Mouse (Mus musculus) heart, embryonic 13.5 days (tissue): Measurements from ENCODE around the gene Kcnmb4. TPM values are rescaled to one million over a fixed set of nuclear protein-coding genes. Genes with fewer than 3 reads are reported as not detected.

Source experiments
- ATAC-seq: fragments of 200-750 bp; cut with Nextera tagmentation; 2 replicates; pipeline ENCODE4 v1.8.0; 2017; ENCODE audit warnings: moderate TSS enrichment; ENCODE audit not compliant: insufficient number of reproducible peaks, low FRiP score, low TSS enrichment; ENCODE audit errors: extremely low read depth
- H3K27ac ChIP-seq: fragments of 300-500 bp; sonication (generic); replicated peaks from 2 replicates; pipeline ENCODE4 v1.5.1; 2015; ENCODE audit warnings: moderate library complexity, mild to moderate bottlenecking, inconsistent platforms
- H3K27me3 ChIP-seq: fragments of 300-500 bp; sonication (generic); replicated peaks from 2 replicates; pipeline ENCODE4 v1.6.1; 2015; ENCODE audit warnings: mild to moderate bottlenecking, inconsistent platforms
- H3K36me3 ChIP-seq: fragments of 300-500 bp; sonication (generic); 2 replicates; pipeline ENCODE4 v1.6.1; 2015; ENCODE audit warnings: mild to moderate bottlenecking, inconsistent platforms
- H3K4me1 ChIP-seq: fragments of 300-500 bp; sonication (generic); 2 replicates; pipeline ENCODE4 v1.6.1; 2015; ENCODE audit warnings: inconsistent platforms
- H3K4me2 ChIP-seq: fragments of 300-500 bp; sonication (generic); 2 replicates; pipeline ENCODE4 v1.6.1; 2015; ENCODE audit warnings: inconsistent platforms, mild to moderate bottlenecking, moderate library complexity
- H3K4me3 ChIP-seq: fragments of 300-500 bp; sonication (generic); 2 replicates; pipeline ENCODE4 v1.5.1; 2015; ENCODE audit warnings: moderate library complexity, mild to moderate bottlenecking, inconsistent platforms
- H3K9ac ChIP-seq: fragments of 300-500 bp; sonication (generic); 2 replicates; pipeline ENCODE4 v1.6.1; 2015; ENCODE audit warnings: inconsistent platforms, mild to moderate bottlenecking, moderate library complexity
- H3K9me3 ChIP-seq: fragments of 300-500 bp; sonication (generic); 2 replicates; pipeline ENCODE4 v1.6.1; 2016; ENCODE audit warnings: inconsistent platforms
- WGBS: fragments of 180-500 bp; shearing (Covaris S2); methylation state at CpG from one replicate; pipeline ENCODE4 v1.1.7; 2015; ENCODE audit warnings: mixed read lengths; 5-methylcytosine and 5-hydroxymethylcytosine counted together
- polyA plus RNA-seq: library from polyadenylated mRNA; unstranded; fragments of >200 nt; fragmentation: Nextera tagmentation; extraction: Ambion mirVana; gene quantifications from 2 replicates; pipeline ENCODE4 v1.2.1, GENCODE M21; 2015

Kcnmb4 gene
- polyA plus RNA-seq, 1 experiment from 2014 or later: 3.9 TPM

DNA sequence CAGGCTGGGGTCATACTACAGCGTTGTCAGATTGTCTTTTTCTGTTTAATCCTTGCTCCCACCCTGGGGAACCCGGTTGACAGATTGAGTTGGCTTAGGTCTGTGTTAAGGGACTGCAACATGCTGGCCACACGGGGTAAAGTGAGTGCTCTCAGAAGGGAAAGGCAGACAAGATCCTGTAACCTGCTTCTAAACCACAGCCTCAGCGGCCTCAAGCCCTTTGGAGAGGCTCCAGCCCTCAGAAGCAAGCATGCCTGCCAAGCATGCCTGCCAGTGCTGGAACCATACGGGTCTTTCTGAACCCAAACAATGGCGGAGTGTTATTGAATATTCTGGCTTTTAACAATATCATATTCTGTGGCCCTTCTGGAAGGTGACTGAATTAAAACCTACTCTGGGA lies 48.8 kb downstream of the Kcnmb4 start:
- Histone ChIP-seq H3K27me3 (no peaks in the 10 kb centered on the region), H3K4me2 (no peak overlapping the region), H3K36me3 (peaks cover 3% of the 10 kb centered on the region; the same call in 1 of the 2 replicates), H3K27ac (no peak overlapping the region), H3K9me3 (peaks cover 16% of the 10 kb centered on the region), H3K9ac (no peak overlapping the region), H3K4me3 (no peak overlapping the region), H3K4me1 (no peaks in the 10 kb centered on the region)
- ATAC-seq: no peak
- WGBS: 77% methylated on average over 6 of the region's 6 CpGs

DNA sequence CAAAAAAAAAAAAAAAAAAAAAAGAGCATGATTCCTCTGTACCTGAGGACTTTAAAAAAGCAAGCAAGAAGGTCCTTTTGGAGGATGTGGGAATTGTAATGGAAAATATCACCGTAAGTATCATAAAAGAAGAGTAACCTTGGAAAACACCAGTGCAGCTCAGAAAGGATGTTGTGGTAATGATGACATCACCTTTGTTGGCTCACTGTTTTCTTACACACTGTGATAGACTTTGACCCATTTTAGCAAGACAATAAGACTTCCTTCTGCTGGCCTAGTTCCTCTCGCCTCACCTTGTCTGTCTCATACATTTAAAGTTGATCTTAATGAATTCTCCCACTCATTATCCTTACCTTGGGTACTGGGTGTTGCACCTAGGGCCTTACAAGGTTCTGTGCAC lies 51.1 kb downstream of the Kcnmb4 start:
- H3K36me3 ChIP-seq: peaks cover 3% of the 10 kb centered on the region; the same call in 1 of the 2 replicates
- H3K27me3 ChIP-seq: no peaks in the 10 kb centered on the region
- ATAC-seq: no peak
- H3K4me2 ChIP-seq: no peak overlapping the region
- 69% methylated on average over 2 of the region's 2 CpGs for WGBS
- no peak overlapping the region for H3K9ac ChIP-seq
- H3K9me3 ChIP-seq: peaks cover 6% of the 10 kb centered on the region
- no peak overlapping the region for H3K27ac ChIP-seq
- H3K4me1 ChIP-seq: no peaks in the 10 kb centered on the region
- no peak overlapping the region for H3K4me3 ChIP-seq

DNA sequence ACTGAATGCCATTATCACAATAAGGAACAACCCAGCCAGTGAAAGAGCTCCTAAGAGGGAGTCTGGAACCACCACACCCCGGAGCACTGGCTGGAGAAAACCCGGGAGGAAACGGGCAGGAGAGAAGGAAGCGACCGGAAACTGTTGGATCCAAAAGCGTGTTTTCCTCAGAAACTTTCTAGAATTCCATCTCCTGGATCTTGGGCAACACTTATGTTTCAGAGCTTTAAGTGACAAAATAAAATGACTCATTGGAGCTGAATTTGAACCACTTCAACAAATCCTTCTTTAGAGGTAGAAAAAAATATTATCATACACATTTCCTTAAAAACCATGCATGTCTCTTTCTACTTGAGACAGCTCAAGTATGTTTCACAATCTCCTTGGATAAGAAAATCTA lies 52.7 kb downstream of the Kcnmb4 start:
- no peak overlapping the region for H3K4me3 ChIP-seq
- H3K4me1 ChIP-seq: no peaks in the 10 kb centered on the region
- no peak for ATAC-seq
- H3K27me3 ChIP-seq: no peaks in the 10 kb centered on the region
- no peak overlapping the region for H3K9ac ChIP-seq
- no peak overlapping the region for H3K27ac ChIP-seq
- no peak overlapping the region for H3K4me2 ChIP-seq
- 76% methylated on average over 6 of the region's 6 CpGs for WGBS
- H3K9me3 ChIP-seq: peaks cover 5% of the 10 kb centered on the region; the same call in 1 of the 2 replicates
- peaks cover 3% of the 10 kb centered on the region; the same call in 1 of the 2 replicates for H3K36me3 ChIP-seq

DNA sequence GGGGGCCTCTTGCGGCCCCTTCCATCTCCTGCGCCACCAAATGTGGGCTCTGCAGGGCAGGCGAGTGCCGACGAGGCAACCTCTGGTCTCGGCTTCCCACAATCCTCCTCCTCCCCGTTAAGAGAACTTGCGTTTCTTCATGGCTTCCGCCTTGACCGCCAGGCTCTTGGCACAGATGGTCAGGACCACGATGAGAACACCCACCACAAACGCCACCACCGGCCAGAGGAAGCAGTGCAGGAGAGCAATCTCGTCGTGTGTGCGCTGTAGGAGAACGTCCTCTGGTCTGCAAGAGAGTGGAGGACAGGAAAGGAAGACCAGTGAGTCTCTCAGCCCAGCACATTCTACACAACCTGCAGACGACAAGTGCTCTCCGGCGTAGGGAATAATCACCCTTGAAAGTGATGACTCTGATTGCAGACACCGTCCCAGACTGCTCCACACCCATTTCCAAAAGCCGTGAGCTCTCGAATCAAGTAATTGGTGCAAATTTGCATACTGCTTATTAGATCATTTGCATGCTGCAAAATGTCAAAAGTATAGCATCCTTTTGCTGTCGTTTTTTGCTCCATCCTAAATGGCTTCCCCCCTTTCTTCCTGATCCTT lies 55.5 kb downstream of the Kcnmb4 start:
- WGBS: 62% methylated on average over 24 of the region's 24 CpGs
- ATAC-seq: no peak
- 0 out of 2 replicates have a peak overlapping the region, but pooled peaks have one; percentile 28 for H3K4me2 ChIP-seq

GRCm38 (mm10) chr10:116416726-116417125 lies 57.0 kb downstream of the Kcnmb4 start:
- H3K4me1 ChIP-seq: no peaks in the 10 kb centered on the region
- no peak overlapping the region for H3K4me2 ChIP-seq
- WGBS: 47% methylated on average over 5 of the region's 5 CpGs
- H3K27ac ChIP-seq: no peak overlapping the region
- H3K9me3 ChIP-seq: no peaks in the 10 kb centered on the region
- no peak for ATAC-seq
- H3K27me3 ChIP-seq: no peaks in the 10 kb centered on the region
- no peak overlapping the region for H3K4me3 ChIP-seq
- no peak overlapping the region for H3K9ac ChIP-seq
- 0 out of 2 replicates have a peak, but pooled peaks cover 2% of the 10 kb centered on the region for H3K36me3 ChIP-seq

More for the DNA sequence above, 55.5 kb downstream of the Kcnmb4 start:
- no peaks in the 10 kb centered on the region for H3K27me3 ChIP-seq
- no peaks in the 10 kb centered on the region for H3K9me3 ChIP-seq
- no peak overlapping the region for H3K9ac ChIP-seq
- no peak overlapping the region for H3K27ac ChIP-seq
- 0 out of 2 replicates have a peak, but pooled peaks cover 2% of the 10 kb centered on the region for H3K36me3 ChIP-seq
- H3K4me1 ChIP-seq: no peaks in the 10 kb centered on the region
- H3K4me3 ChIP-seq: no peak overlapping the region

DNA sequence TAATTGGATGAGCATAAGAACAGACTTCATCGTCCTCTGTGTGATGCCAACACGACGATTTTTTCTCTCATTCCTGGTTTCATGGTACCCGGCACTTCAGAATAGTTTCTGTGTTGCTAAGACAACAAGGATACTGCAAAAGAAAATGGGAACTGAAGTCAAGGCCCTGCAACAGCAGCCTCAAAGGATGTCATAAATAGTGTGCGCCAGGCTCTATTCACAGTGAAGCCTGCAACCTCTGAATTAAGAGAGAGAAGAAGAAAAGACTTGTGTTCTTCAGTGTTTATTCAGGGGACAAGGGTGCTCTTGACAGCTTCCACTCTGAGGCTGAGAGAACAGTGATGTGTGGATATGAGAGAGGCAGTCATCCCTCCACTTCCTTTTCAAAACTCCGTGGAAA lies 57.5 kb downstream of the Kcnmb4 start:
- peaks cover 1% of the 10 kb centered on the region; the same call in 1 of the 2 replicates for H3K4me1 ChIP-seq
- H3K9me3 ChIP-seq: no peaks in the 10 kb centered on the region
- no peak overlapping the region for H3K9ac ChIP-seq
- no peak overlapping the region for H3K4me2 ChIP-seq
- H3K4me3 ChIP-seq: no peak overlapping the region
- 0 out of 2 replicates have a peak, but pooled peaks cover 2% of the 10 kb centered on the region for H3K36me3 ChIP-seq
- ATAC-seq: no peak
- H3K27me3 ChIP-seq: no peaks in the 10 kb centered on the region
- 63% methylated on average over 6 of the region's 6 CpGs for WGBS
- H3K27ac ChIP-seq: no peak overlapping the region

DNA sequence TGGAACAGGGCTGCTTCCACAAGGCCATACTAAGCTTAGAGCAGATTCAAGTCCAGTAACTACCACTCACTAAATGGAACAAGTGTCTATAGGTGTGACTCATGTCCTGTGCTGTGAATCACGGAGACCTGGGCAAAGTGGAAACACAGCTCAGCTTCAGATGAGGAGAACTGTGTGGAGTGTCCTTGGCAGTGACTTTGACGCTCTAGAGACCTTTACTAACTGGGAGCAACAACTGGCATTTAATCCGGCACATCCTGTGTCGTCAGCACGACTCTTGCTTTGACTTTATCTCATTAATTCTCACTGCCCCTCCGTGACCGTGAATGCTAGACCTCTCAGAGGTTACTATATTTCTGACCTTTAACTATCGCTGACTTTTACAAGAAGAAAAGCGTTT lies 62.9 kb downstream of the Kcnmb4 start:
- WGBS: 19% methylated on average over 9 of the region's 9 CpGs

GRCm38 (mm10) chr10:116407684-116408359 lies 65.9 kb downstream of the Kcnmb4 start:
- no peak overlapping the region for H3K9ac ChIP-seq
- ATAC-seq: no peak
- peak overlapping the region; percentile 18 for H3K4me2 ChIP-seq

More for the DNA sequence above, 62.9 kb downstream of the Kcnmb4 start:
- Histone ChIP-seq H3K9me3 (no peaks in the 10 kb centered on the region), H3K27ac (no peak overlapping the region), H3K36me3 (0 out of 2 replicates have a peak, but pooled peaks cover 2% of the 10 kb centered on the region), H3K4me3 (no peak overlapping the region), H3K27me3 (no peaks in the 10 kb centered on the region), H3K9ac (no peak overlapping the region), H3K4me1 (peaks cover 7% of the 10 kb centered on the region), H3K4me2 (peak overlapping the region; percentile 16)
- ATAC-seq: no peak

GRCm38 (mm10) chr10:116405011-116405410 lies 68.7 kb downstream of the Kcnmb4 start:
- Histone ChIP-seq H3K4me2 (no peak overlapping the region), H3K9ac (no peak overlapping the region), H3K4me1 (no peaks in the 10 kb centered on the region; the same call in 1 of the 2 replicates), H3K27me3 (no peaks in the 10 kb centered on the region), H3K9me3 (no peaks in the 10 kb centered on the region), H3K36me3 (no peaks in the 10 kb centered on the region), H3K27ac (no peak overlapping the region), H3K4me3 (no peak overlapping the region)
- no peak for ATAC-seq
- WGBS: 87% methylated on average over 6 of the region's 6 CpGs

More at GRCm38 (mm10) chr10:116407684-116408359, 65.9 kb downstream of the Kcnmb4 start:
- H3K36me3 ChIP-seq: no peaks in the 10 kb centered on the region
- H3K27ac ChIP-seq: no peak overlapping the region
- WGBS: 44% methylated on average over 19 of the region's 19 CpGs
- no peaks in the 10 kb centered on the region for H3K27me3 ChIP-seq
- H3K4me3 ChIP-seq: no peak overlapping the region
- no peaks in the 10 kb centered on the region for H3K9me3 ChIP-seq
- peaks cover 7% of the 10 kb centered on the region for H3K4me1 ChIP-seq

DNA sequence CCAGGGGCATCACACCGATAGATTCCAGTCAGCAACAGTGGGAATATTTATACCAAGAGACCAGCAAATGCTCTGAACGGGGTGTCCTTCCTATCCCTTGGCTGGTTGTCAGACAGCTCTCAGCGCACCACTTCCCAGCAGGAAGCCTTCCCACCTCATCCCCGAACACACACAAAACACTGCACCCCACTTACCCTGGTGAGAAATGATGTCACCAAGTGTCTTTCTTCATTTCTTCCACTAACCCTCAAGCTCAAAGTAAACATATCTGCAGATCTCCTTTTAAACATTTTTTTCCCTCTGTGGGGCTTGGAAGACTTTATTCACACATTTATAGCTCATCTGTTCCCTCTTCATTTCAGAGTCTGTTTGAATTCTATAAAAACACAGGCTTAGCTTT lies 70.0 kb downstream of the Kcnmb4 start:
- H3K27ac ChIP-seq: no peak overlapping the region
- no peaks in the 10 kb centered on the region for H3K9me3 ChIP-seq
- no peaks in the 10 kb centered on the region; the same call in 1 of the 2 replicates for H3K4me1 ChIP-seq
- no peak overlapping the region for H3K4me2 ChIP-seq
- no peak overlapping the region for H3K9ac ChIP-seq
- 53% methylated on average over 4 of the region's 4 CpGs for WGBS
- no peaks in the 10 kb centered on the region for H3K36me3 ChIP-seq
- ATAC-seq: no peak
- no peaks in the 10 kb centered on the region for H3K27me3 ChIP-seq
- H3K4me3 ChIP-seq: no peak overlapping the region

DNA sequence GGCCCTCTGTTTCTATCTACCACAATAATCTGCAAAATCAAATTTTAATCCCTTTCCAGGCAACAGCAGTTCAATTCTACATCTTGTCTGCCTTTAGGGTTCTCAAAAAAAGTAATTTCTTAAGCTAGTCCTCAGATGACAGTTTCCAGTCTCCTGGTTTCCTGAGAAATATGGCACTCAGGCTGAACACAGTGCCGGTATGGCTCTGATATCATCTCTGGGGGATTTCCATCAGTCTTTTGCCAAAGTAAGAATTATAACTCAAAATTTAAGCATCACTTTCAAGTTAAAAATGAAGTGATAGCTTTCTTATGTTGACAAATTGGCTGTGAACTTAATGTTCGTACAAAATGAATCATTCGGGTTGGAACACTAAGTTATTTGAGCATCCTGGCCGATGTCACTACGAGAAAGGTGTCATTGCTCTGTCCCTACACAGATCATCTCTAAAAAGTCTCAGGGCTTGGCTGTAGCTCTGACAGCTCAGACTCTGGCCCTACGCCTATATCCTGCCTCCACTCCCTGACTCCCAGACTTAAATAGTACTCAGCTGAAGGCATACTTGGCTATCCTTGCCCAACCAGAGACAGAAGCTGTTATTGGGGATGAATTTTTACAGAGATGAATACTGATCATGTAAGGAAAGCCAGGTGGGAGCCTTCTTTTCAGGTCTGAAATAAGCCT lies 70.8 kb downstream of the Kcnmb4 start:
- WGBS: 79% methylated on average over 6 of the region's 6 CpGs
- no peaks in the 10 kb centered on the region for H3K9me3 ChIP-seq
- no peaks in the 10 kb centered on the region for H3K27me3 ChIP-seq
- peaks cover 4% of the 10 kb centered on the region; the same call in 1 of the 2 replicates for H3K4me1 ChIP-seq
- no peak overlapping the region for H3K27ac ChIP-seq
- no peak overlapping the region for H3K9ac ChIP-seq
- no peaks in the 10 kb centered on the region for H3K36me3 ChIP-seq
- H3K4me2 ChIP-seq: no peak overlapping the region
- ATAC-seq: no peak
- H3K4me3 ChIP-seq: no peak overlapping the region
